11 mouse cellular contexts compared by ENCODE assay signal in genomic region chr2:166676933-166677332, GRCm38 (mm10). TPM values are rescaled to one million over a fixed set of nuclear protein-coding genes. Genes with fewer than 3 reads are reported as not detected.
DNase-seq lines count a peak whose midpoint lies in the region; ATAC-seq and TF ChIP-seq lines count a peak whose summit lies in the region.
"Had no signal": no experiment of that assay in that cellular context is flagged by ENCODE, and none has a peak within 500 bp of the region (broad histone marks: within the 10 kb centered on the region; RNA-seq: fewer than 3 reads in every experiment).

No protein-coding gene starts in this region.

- TF ChIP-seq POLR2A in lung, adult 2 months (IDR thresholded peaks at IDR 0.05; ENCODE audit: borderline replicate concordance, extremely low read depth, low read depth, low read length) = no peak

- H3K27me3 ChIP-seq in forebrain, embryonic 14.5 days (replicated peaks; ENCODE audit: control insufficient read depth, insufficient read depth, low read length) = no peaks in the 10 kb centered on the region
- H3K27me3 ChIP-seq in midbrain, postnatal 0 days (ENCODE audit: insufficient read depth, low read length) = no peaks in the 10 kb centered on the region

- no peak for ATAC-seq in forebrain, embryonic 14.5 days
- no peak for ATAC-seq in midbrain, postnatal 0 days (ENCODE audit: low FRiP score)
- ATAC-seq: lung, postnatal 0 days had no signal

- no peak overlapping the region for H3K4me2 ChIP-seq in forebrain, embryonic 14.5 days (ENCODE audit: low read length)
- H3K4me2 ChIP-seq in midbrain, postnatal 0 days (ENCODE audit: low read depth, low read length, poor library complexity, severe bottlenecking) = no peak overlapping the region

- peak overlapping the region; percentile 65; the same call in 1 of the 2 replicates for H3K27ac ChIP-seq in forebrain, embryonic 14.5 days (ENCODE audit: low read depth, low read length)
- no peak overlapping the region for H3K27ac ChIP-seq in midbrain, postnatal 0 days (ENCODE audit: low read depth, low read length)

- no peak overlapping the region for H3K4me3 ChIP-seq in forebrain, embryonic 14.5 days (ENCODE audit: low read depth, low read length)
- H3K4me3 ChIP-seq in midbrain, postnatal 0 days (ENCODE audit: low read depth, low read length) = no peak overlapping the region
- H3K4me3 ChIP-seq in lung, adult 2 months (replicated peaks; ENCODE audit: extremely low read depth, low read depth, low read length) = no peak overlapping the region

- no peak overlapping the region for H3K9ac ChIP-seq in forebrain, embryonic 14.5 days (ENCODE audit: low read length)
- H3K9ac ChIP-seq in midbrain, postnatal 0 days (replicated peaks; ENCODE audit: low read length, poor library complexity, severe bottlenecking) = no peak overlapping the region

- H3K9me3 ChIP-seq in forebrain, embryonic 14.5 days (replicated peaks; ENCODE audit: control insufficient read depth, low read length) = no peaks in the 10 kb centered on the region
- no peaks in the 10 kb centered on the region for H3K9me3 ChIP-seq in midbrain, postnatal 0 days (ENCODE audit: low read length)

- H3K4me1 ChIP-seq in forebrain, embryonic 14.5 days (ENCODE audit: control insufficient read depth, insufficient read depth, low read length) = peaks cover 43% of the 10 kb centered on the region
- H3K4me1 ChIP-seq in midbrain, postnatal 0 days (ENCODE audit: insufficient read depth, low read length) = peaks cover 2% of the 10 kb centered on the region; the same call in 1 of the 2 replicates
- peaks cover 5% of the 10 kb centered on the region; the same call in 1 of the 2 replicates for H3K4me1 ChIP-seq in lung, adult 2 months (ENCODE audit: control insufficient read depth, insufficient read depth, low read length)

- 63% methylated on average over 11 of the region's 11 CpGs for WGBS in forebrain, embryonic 14.5 days
- WGBS in midbrain, postnatal 0 days = 73% methylated on average over 11 of the region's 11 CpGs
- 76% methylated on average over 11 of the region's 11 CpGs for WGBS in lung, adult 2 months

- H3K36me3 ChIP-seq in forebrain, embryonic 14.5 days (ENCODE audit: control insufficient read depth, insufficient read depth, low read length) = no peaks in the 10 kb centered on the region
- no peaks in the 10 kb centered on the region for H3K36me3 ChIP-seq in midbrain, postnatal 0 days (ENCODE audit: insufficient read depth, low read length)

- peak; percentile 18 for DNase-seq in cerebellum, adult 11-12 months
- DNase-seq in cerebellum, adult 18-20 months = no peak
- DNase-seq in lung, postnatal 10 days = peak; percentile 27
- no peak for DNase-seq in lung, postnatal 4 days
- DNase-seq in forebrain, embryonic 14.5 days (ENCODE audit: low spot score) = no peak
- peak; percentile 60 for DNase-seq in midbrain, postnatal 0 days (ENCODE audit: low spot score)
- DNase-seq in thymus, postnatal 14 days = no peak
- DNase-seq in lung, adult 2 months = no peak
- DNase-seq: B cell, adult 2 months; gastrocnemius, postnatal 10 days had no signal

- no peak for TF ChIP-seq CTCF in midbrain, postnatal 0 days (IDR thresholded peaks at IDR 0.05)
- TF ChIP-seq CTCF in lung, adult 2 months (IDR thresholded peaks at IDR 0.05; ENCODE audit: insufficient read depth, low read length) = no peak

RNA-seq across cellular contexts. Expression of gene Prex1, which starts 36.7 kb away (rescaled TPM):
- polyA plus RNA-seq in forebrain, embryonic 14.5 days (2014; fragmentation: Nextera tagmentation; extraction: Ambion mirVana) = 28.4 and 34.4 TPM in 2 replicates
- 37.1 and 53.8 TPM in 2 replicates for total RNA-seq in midbrain, postnatal 0 days (2014; rRNA removed)
- polyA plus RNA-seq in midbrain, postnatal 0 days (2015; fragmentation: Nextera tagmentation; extraction: Ambion mirVana) = 17.4 and 18.0 TPM in 2 replicates
- polyA plus RNA-seq in lung, adult 2 months (2012; rRNA removed) = 61.1 and 64.0 TPM in 2 replicates

Comparison
In these comparisons a context has a peak if more than half of its experiments do, and no peak if none do; other contexts are left out.
1. DNase-seq: peak in cerebellum, adult 11-12 months (single experiment), lung, postnatal 10 days (single experiment) and midbrain, postnatal 0 days (single experiment); none in cerebellum, adult 18-20 months (0 of 2), lung, postnatal 4 days (0 of 2), forebrain, embryonic 14.5 days (single experiment), thymus, postnatal 14 days (single experiment) and lung, adult 2 months (single experiment).